Mouse (Mus musculus): ENCODE measurements around the gene Efcab9. TPM values are rescaled to one million over a fixed set of nuclear protein-coding genes. Genes with fewer than 3 reads are reported as not detected.
"Not testable (repeated sequence)": the region's sequence is repeated elsewhere in the genome, so short reads cannot be mapped to it uniquely, and the experiment has no call there.

Efcab9 gene
- polyA plus RNA-seq, 1 experiment from 2014 or later: 0.35 TPM

GRCm38 (mm10) chr11:32532765-32533481, 1.0 kb upstream of the Efcab9 start, which contains the start of gene Stk10:
TSS of gene Stk10 (plus strand) at chr11:32533305.
- Histone ChIP-seq H3K4me2 (replicated peaks) (peak within 1 kb of the TSS; percentile 81), H3K9ac (replicated peaks) (peak within 1 kb of the TSS; percentile 67), H3K27ac (no peak within 1 kb of the TSS), H3K4me1 (replicated peaks) (peaks cover 21% of the 10 kb centered on the region), H3K27me3 (peaks cover 39% of the 10 kb centered on the region), H3K9me3 (no peaks in the 10 kb centered on the region), H3K4me3 (replicated peaks) (peak within 1 kb of the TSS; percentile 53), H3K36me3 (0 out of 2 replicates have a peak, but pooled peaks cover 5% of the 10 kb centered on the region)
- peak; percentile 96 for ATAC-seq
- WGBS: under 1% methylated on average over 74 of the region's 82 CpGs

- Histone ChIP-seq H3K9ac (replicated peaks) (no peak overlapping the region), H3K4me3 (replicated peaks) (no peak overlapping the region), H3K4me1 (replicated peaks) (peaks cover 19% of the 10 kb centered on the region), H3K4me2 (replicated peaks) (no peak overlapping the region), H3K9me3 (no peaks in the 10 kb centered on the region), H3K36me3 (0 out of 2 replicates have a peak, but pooled peaks cover 5% of the 10 kb centered on the region), H3K27ac (no peak overlapping the region), H3K27me3 (peaks cover 35% of the 10 kb centered on the region)
- ATAC-seq: no peak
- 100% methylated on average over 1 of the region's 1 CpGs for WGBS
Observed at GRCm38 (mm10) chr11:32530151-32530550, 1.7 kb downstream of the Efcab9 start.

GRCm38 (mm10) chr11:32527006-32527405, 4.9 kb downstream of the Efcab9 start:
- ATAC-seq: no peak
- Histone ChIP-seq H3K4me3 (replicated peaks) (no peak overlapping the region), H3K9ac (replicated peaks) (no peak overlapping the region), H3K4me2 (replicated peaks) (no peak overlapping the region), H3K36me3 (0 out of 2 replicates have a peak, but pooled peaks cover 5% of the 10 kb centered on the region), H3K9me3 (no peaks in the 10 kb centered on the region), H3K27ac (no peak overlapping the region), H3K4me1 (replicated peaks) (peaks cover 2% of the 10 kb centered on the region), H3K27me3 (peaks cover 16% of the 10 kb centered on the region)
- 83% methylated on average over 4 of the region's 4 CpGs for WGBS

- no peaks in the 10 kb centered on the region for H3K27me3 ChIP-seq
- WGBS: 88% methylated on average over 11 of the region's 11 CpGs
Observed at GRCm38 (mm10) chr11:32524122-32524920, 7.6 kb downstream of the Efcab9 start.

GRCm38 (mm10) chr11:32521246-32521645, 10.6 kb downstream of the Efcab9 start:
- H3K27me3 ChIP-seq: no peaks in the 10 kb centered on the region
- no peak overlapping the region for H3K27ac ChIP-seq
- ATAC-seq: no peak
- H3K4me3 ChIP-seq (replicated peaks): no peak overlapping the region
- H3K36me3 ChIP-seq: peaks cover 28% of the 10 kb centered on the region
- no peaks in the 10 kb centered on the region for H3K9me3 ChIP-seq
- H3K4me2 ChIP-seq (replicated peaks): no peak overlapping the region
- H3K9ac ChIP-seq (replicated peaks): no peak overlapping the region
- no peaks in the 10 kb centered on the region for H3K4me1 ChIP-seq (replicated peaks)
- 87% methylated on average over 2 of the region's 2 CpGs for WGBS

More at GRCm38 (mm10) chr11:32524122-32524920, 7.6 kb downstream of the Efcab9 start:
- no peak overlapping the region for H3K9ac ChIP-seq (replicated peaks)
- H3K4me3 ChIP-seq (replicated peaks): no peak overlapping the region
- peaks cover 15% of the 10 kb centered on the region; the same call in 1 of the 2 replicates for H3K36me3 ChIP-seq
- H3K4me2 ChIP-seq (replicated peaks): no peak overlapping the region
- ATAC-seq: no peak
- H3K4me1 ChIP-seq (replicated peaks): no peaks in the 10 kb centered on the region
- H3K27ac ChIP-seq: no peak overlapping the region
- H3K9me3 ChIP-seq: no peaks in the 10 kb centered on the region

- Histone ChIP-seq H3K9me3 (no peaks in the 10 kb centered on the region), H3K36me3 (peaks cover 34% of the 10 kb centered on the region), H3K27ac (no peak overlapping the region), H3K4me2 (replicated peaks) (no peak overlapping the region), H3K9ac (replicated peaks) (no peak overlapping the region), H3K27me3 (no peaks in the 10 kb centered on the region), H3K4me3 (replicated peaks) (no peak overlapping the region), H3K4me1 (replicated peaks) (no peaks in the 10 kb centered on the region)
- 95% methylated on average over 1 of the region's 1 CpGs for WGBS
- ATAC-seq: no peak
Observed at GRCm38 (mm10) chr11:32519354-32519753, 12.5 kb downstream of the Efcab9 start.

- no peak overlapping the region for H3K4me2 ChIP-seq (replicated peaks)
- 91% methylated on average over 4 of the region's 4 CpGs for WGBS
Observed at GRCm38 (mm10) chr11:32518770-32519169, 13.1 kb downstream of the Efcab9 start.

GRCm38 (mm10) chr11:32516916-32517712, 14.8 kb downstream of the Efcab9 start:
- Histone ChIP-seq H3K27ac (no peak overlapping the region), H3K36me3 (peaks cover 35% of the 10 kb centered on the region), H3K4me1 (replicated peaks) (no peaks in the 10 kb centered on the region), H3K9ac (replicated peaks) (no peak overlapping the region), H3K9me3 (no peaks in the 10 kb centered on the region), H3K27me3 (no peaks in the 10 kb centered on the region), H3K4me3 (replicated peaks) (no peak overlapping the region), H3K4me2 (replicated peaks) (no peak overlapping the region)
- ATAC-seq: no peak
- WGBS: 94% methylated on average over 8 of the region's 8 CpGs

More at GRCm38 (mm10) chr11:32518770-32519169, 13.1 kb downstream of the Efcab9 start:
- H3K27me3 ChIP-seq: no peaks in the 10 kb centered on the region
- no peaks in the 10 kb centered on the region for H3K4me1 ChIP-seq (replicated peaks)
- H3K4me3 ChIP-seq (replicated peaks): no peak overlapping the region
- H3K9me3 ChIP-seq: no peaks in the 10 kb centered on the region
- ATAC-seq: no peak
- no peak overlapping the region for H3K27ac ChIP-seq
- H3K9ac ChIP-seq (replicated peaks): no peak overlapping the region
- peaks cover 34% of the 10 kb centered on the region for H3K36me3 ChIP-seq

GRCm38 (mm10) chr11:32516091-32516490, 15.8 kb downstream of the Efcab9 start:
- no peaks in the 10 kb centered on the region for H3K9me3 ChIP-seq
- H3K27me3 ChIP-seq: no peaks in the 10 kb centered on the region
- peaks cover 36% of the 10 kb centered on the region for H3K36me3 ChIP-seq
- no peak for ATAC-seq
- H3K4me3 ChIP-seq (replicated peaks): no peak overlapping the region
- H3K4me1 ChIP-seq (replicated peaks): no peaks in the 10 kb centered on the region
- H3K9ac ChIP-seq (replicated peaks): no peak overlapping the region
- no peak overlapping the region for H3K27ac ChIP-seq
- H3K4me2 ChIP-seq (replicated peaks): no peak overlapping the region
- WGBS: 90% methylated on average over 12 of the region's 12 CpGs

GRCm38 (mm10) chr11:32514853-32515252, 17.0 kb downstream of the Efcab9 start:
- WGBS: 98% methylated on average over 5 of the region's 5 CpGs
- not testable (repeated sequence) for H3K9ac ChIP-seq (replicated peaks); H3K27ac ChIP-seq; H3K27me3 ChIP-seq; H3K4me2 ChIP-seq (replicated peaks); ATAC-seq; H3K9me3 ChIP-seq; H3K4me3 ChIP-seq (replicated peaks); H3K4me1 ChIP-seq (replicated peaks)
- H3K36me3 ChIP-seq: peaks cover 32% of the 10 kb centered on the region

- Histone ChIP-seq H3K27me3 (no peaks in the 10 kb centered on the region), H3K36me3 (peaks cover 5% of the 10 kb centered on the region), H3K4me1 (replicated peaks) (no peaks in the 10 kb centered on the region), H3K4me3 (replicated peaks) (no peak overlapping the region), H3K27ac (no peak overlapping the region), H3K4me2 (replicated peaks) (no peak overlapping the region), H3K9ac (replicated peaks) (no peak overlapping the region), H3K9me3 (no peaks in the 10 kb centered on the region)
- no peak for ATAC-seq
- 55% methylated on average over 1 of the region's 1 CpGs for WGBS
Observed at GRCm38 (mm10) chr11:32510930-32511329, 21.0 kb downstream of the Efcab9 start.
